Mouse (Mus musculus) spleen, postnatal 14 days (tissue): ENCODE measurements around the gene Armh3.

Source experiments
- DNase-seq, 2 experiments: peaks; one replicate each; pipeline ENCODE4 v3.0.0; 2021 to 2022; ENCODE audit warnings: low spot score in 2 of 2

Gene Armh3

DNA sequence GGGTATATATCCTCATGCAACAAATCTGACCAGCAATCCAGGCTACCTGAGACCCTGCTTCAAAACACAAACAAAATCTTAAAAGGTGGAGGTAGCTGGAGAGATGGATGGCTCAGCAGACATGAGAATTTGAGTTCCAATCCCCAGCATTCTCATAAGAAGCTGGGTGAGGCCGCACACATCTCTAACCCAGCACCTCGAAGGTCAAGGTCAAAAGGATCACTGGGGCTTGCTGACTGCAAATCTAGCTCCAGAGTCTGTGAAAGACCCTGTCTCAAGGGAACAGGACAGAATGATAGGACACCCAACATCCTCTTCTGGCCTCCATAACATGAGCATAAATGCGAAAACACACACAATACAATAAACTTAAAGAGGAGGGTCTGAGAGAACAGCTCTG is 7.1 kb downstream of the Armh3 start:
- no peak for DNase-seq

DNA sequence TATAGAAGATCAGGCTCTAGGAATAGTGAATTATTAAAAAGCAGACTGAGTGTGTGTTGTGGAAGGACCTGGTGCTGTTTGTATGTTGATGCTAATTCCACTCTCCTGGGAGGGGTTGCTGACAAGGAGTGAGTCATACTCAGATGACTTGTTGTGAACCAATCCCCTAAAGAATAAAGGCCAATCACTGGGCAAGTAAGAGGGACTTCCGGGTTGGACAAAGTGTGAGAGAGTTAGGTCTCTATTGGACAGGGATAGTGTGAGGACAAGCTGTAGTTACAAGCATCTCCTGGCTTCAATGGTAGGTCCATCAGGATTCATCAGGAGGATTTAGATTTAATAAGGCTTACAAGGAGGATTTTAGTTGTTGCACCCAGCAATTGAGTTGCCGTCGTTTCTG is 10.1 kb downstream of the Armh3 start:
- DNase-seq, result no peak

DNA sequence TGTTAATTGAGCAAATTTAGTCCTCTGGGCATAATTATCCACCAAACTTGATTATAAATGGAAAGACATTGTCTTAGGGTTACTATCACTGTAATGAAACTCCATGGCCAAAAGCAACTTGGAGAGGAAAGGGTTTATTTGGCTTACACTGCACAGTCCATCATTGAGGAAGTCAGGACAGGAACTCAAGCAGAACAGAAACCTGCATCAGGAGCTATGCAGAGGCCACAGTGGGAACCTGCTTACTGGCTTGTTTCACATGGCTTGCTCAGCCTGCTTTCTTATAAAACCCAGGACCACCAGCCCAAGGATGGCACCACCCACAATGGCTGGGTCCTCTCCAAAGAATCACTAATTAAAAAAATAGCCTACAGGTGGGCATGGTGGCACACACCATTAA is 13.9 kb downstream of the Armh3 start:
- DNase-seq, result no peak

DNA sequence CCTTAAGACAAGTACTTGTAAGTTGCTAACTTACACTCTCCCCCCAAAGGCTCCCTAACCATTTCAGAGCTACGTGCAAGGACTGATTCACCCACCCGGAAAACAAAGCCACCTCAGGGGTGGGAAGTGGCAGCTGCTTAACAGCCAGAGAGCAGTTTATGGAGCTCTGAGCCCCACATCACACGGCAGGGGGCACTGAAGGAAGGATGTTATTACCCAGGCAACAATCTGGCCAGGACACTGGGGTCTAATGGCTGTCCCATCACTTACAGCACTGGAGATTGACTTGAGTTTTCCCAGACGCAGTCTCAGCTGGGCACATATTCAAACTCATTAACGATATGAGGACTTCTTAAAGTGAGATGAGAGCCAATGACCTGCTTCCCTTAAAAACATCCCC is 37.5 kb downstream of the Armh3 start:
- no peak for DNase-seq

DNA sequence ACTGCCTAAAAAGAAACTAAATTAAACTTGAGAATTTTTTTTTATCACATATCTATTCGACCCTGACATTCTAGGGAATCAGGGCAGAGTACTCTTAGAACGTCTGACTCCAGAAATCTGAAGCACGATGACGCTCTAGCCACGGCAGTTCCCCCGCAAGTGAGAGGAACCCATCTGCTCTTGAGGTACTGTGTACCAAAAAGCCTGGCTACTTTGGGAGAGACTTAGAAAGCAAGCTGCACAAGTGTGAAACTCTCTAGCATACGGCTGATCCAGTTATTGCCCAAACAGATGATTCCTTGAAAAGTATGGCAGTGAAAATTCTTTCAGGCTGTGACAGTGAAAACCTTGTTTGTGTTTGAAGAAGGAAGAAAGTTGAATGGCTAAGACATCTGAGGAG is 41.6 kb downstream of the Armh3 start:
- no peak for DNase-seq

DNA sequence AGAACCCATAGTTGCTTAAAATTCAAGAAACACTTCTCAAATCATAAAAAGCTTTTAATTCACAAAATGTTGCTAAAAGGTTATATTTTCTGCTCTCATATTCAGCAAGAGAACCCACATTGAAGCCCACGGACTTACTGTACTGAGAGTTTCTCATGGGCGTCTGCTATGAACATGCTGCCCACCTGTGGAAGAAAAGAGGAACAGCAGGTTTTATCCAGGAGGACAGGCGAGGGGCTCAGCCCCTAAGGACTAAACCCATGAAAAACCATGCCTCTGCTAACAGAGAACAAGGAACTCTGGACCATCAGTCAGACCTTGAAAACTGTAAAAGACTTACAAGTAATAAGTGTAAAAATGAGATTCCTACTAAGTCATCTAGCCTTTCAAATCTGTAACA is 45.0 kb downstream of the Armh3 start:
- DNase-seq, result no peak

DNA sequence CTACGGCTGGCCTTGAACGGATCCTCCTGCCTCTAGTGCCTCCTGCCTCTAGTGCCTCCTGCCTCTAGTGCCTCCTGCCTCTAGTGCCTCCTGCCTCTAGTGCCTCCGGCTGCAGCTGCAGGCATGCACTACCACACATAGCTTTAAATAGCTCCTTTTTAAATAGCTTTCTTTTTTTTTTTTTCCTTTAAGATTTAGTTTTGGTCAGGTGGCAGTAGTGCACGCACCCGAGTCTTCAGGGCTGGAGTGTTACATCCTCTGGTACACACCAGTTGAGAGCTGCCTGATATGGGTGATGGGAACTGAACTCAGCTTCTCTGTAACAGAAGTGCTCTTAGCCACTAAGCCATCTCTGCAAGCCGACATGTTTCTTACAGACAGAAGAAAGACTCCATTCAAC is 49.1 kb downstream of the Armh3 start:
- no peak for DNase-seq

DNA sequence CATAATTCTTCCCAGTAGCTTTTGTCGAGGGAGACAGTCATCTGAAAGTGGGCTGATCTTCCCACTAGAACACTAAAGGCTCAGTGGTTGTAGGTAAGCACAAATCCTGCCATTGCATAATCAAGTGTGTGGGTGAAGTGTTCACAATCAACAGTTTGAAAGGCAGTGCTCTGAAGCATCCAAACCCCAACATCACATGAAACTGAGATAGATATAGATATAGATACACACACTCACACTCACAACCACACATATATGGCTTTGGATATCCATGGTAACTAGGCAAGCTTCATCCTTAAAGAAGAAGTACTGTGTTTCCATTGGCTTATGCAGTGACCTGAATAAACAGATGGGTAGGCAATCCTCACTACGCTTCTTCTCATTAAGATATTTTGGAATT is 50.5 kb downstream of the Armh3 start:
- no peak for DNase-seq

DNA sequence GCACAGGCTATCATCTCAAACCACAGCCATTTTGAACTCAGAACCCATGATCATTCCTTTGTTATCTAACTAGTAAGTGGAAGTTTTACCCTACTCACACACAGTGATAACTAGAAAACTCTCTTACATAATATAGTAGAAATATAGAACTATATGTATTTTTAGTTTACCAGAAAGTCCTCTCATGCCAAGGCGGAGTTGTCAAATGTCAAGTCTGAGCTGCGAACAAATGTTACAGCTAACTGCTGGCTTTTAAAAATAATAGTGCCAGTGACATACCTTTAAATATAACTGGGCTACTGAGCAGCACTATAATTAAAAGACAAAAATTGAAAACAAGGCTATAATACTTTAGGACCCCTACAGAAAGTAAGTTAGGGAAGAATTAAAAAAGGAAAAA is 51.0 kb downstream of the Armh3 start:
- DNase-seq, result no peak

DNA sequence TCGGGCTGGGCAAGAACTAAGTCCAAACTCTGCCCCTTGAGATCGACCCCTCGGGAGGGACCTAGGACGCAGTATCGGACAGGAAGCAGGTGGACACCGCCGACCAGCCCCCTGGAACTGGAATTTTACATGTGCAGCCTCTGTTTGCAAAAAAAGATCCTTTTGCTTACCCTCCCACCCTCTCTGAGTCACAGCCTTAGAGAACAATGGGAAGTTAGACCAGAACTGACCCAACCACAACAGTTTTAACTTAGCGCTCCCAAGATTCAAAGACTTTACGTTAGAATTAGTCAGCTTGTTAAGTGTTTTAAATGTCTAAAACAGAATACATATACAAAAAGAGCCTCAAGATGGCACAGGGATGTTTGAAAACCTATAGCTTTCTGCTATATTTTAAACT is 51.7 kb downstream of the Armh3 start:
- no peak for DNase-seq

DNA sequence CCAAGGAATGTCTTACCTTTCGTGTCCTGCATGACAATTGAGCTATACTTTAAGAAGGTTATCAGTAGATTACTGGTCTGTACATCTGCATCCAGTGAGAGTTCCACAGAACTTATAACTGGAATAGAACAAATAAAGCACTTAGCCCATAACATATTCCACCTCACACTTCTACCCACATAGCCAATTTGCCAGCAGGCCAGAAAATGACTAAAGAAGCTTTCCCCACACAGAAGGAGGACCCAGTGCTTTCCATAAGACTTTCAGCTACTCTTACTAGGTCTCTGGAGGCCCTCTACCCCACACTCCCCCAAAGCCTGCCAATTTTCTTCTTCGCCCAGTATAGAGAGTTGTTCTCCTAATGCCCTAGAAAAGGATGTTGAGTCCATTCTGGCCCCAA is 52.3 kb downstream of the Armh3 start:
- no peak for DNase-seq

DNA sequence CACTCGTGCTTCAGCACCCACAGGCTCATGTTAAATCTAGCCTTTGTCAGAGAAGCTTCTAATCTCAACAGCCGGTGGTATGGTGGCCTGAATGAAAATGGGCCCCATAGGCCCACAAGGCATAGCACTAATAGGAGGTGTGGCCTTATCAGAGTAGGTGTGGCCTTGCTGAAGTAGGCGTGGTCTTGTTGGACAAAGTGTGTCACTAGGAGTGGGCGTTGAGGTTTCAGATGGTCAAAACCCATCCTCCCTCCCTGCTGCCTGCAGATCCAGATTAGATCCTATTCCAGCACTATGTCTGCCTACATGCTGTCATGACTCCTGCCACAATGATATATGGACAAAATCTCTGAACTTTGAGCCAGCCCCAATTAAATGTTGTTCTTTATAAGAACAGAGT is 54.5 kb downstream of the Armh3 start:
- no peak for DNase-seq

DNA sequence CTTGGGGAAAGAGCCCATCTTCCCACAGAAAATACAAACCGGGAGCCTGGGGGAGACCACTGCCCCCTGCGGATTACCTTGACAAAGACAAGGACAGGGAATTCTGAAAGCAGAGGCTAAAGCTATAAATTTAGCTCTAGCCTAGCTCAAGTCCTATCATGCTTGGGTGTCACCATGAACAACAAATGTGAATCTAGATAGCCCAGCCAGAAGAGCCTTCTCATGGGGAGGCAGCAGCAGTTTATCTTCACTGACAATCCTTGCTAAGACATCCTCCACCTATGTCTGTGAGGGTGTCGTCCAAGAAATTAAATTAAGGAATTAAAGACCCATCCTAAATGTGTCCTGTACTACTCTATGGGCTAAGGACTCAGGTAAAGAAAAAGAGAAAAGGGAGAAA is 60.2 kb downstream of the Armh3 start:
- DNase-seq, result no peak

DNA sequence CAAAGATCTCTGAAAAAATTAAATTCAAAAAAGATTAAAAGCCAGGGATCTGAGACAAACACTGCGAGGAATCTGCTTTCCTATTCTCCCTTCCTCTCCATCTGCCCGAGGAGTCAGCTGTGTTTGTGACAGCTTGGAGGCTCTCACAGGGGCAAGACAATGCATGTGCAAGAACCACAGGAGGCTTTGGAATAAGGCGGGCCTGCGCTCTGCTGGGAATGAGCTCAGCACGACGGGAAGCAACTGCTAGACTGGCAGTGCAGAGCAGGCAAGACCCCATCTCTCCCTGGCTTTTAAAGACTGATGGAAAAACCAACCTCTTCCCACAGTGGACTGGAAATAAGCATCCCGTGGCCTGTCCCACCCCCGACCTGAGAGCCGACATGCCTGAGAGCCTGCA is 60.8 kb downstream of the Armh3 start:
- no peak for DNase-seq

DNA sequence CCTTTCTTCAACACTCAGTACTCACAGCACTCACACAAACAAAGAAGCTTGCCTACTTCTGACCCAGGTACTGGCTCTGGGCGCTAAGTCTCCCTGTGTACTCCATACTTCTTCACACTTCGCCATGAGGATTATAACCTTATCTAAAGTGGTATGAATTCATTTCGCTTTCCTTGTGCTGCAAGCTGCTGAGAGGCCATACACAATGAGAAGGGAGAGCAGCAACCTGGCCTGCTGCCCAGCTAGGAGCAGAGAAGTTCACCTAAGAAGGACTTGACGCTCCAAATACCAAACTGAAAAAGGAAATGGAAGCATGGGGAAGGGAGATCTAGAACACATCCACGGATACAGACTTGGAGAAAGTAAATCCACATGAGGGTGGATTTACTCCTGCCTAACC is 71.1 kb downstream of the Armh3 start:
- no peak for DNase-seq

DNA sequence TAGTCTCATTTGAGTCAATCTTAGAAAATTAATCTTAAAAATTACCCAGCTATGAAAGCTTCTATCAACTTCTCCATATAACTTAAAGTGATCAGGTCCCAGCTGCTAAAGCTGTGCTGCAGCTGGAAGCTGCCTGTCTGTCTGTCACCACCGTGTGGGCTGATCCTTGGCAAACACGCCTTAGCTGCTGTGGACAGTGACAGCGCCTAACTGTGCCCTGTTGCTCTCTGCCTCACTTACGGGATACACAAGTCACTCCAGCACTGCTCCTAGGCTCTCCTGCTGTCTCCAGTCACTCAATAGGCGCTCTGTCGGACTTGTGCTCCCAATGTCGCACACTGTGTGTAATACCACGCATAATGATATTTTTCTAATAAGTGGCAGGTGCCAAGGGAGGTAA is 71.9 kb downstream of the Armh3 start:
- DNase-seq, result no peak

DNA sequence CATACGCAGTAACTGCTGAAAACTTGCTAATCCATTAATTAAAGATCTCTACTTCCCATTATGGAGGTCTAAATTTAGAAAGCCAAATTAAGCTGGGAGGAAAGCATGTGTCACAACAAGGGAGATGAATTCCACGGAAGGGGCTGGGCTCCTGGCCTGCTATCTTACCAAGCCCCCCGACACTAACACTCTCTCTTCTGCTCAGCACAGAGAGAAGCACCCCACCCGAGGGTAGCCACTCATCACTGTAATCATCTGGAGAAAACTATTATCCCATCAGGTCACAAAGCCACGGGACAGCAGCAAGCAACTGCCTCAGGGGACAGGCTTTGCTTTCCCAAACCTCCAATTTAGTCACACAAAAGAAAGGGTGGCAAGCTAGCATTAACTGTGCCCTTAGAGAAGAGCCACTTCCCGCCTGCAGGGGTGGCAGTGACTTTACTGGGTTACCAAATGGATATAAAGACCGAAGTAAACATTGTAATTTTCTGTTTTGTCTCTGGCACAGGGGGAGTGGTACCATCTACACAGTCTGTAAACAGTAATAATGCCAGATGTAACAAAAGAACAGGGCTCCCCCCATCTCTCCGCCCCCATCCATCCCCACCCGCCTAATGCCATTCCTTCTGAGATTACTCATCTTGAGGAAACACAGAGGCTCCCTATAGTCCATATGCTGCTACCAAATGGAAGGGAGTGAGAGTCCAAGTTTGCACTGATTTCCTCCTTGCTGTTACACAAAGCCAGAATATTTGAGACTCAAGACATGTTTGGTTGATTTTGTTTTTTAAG is 77.8 kb downstream of the Armh3 start:
- DNase-seq, result no peak

DNA sequence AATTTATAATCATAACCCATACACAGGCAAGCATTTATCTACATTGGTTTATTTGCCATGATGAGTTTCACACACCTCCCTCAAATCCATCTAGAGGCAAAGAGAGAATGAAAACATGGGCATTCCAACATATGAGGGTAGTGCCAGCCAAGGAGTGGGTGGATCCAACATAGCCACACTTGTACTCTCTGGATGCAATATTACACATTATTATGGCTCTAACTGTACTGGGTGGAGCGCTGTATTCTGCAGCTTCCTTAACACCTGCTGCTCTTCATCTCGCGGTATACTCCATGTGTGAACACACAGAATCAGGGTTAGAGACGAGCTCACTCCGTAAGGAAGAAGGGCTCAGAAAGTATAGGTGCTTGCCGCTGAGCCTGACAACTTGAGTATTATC is 79.9 kb downstream of the Armh3 start:
- DNase-seq, result no peak

DNA sequence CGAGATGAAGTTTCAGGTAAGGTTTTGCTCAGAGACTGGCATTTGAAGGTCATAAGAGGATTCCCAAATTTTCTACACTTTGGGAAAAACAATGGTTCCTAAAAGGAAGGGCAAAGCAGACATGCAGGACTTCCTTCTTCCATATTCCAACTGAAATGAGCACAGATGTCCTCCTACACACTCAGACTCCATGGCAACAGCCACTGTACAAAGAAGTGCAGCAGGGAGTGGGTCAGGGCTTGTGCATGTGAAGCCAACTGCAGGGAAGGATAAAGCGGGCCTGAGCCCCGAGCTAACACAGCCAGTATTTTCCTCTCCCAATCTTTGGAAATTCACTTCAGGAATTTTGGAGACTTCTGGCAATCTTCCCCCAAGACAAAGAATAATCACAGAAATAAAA is 80.4 kb downstream of the Armh3 start:
- no peak for DNase-seq

DNA sequence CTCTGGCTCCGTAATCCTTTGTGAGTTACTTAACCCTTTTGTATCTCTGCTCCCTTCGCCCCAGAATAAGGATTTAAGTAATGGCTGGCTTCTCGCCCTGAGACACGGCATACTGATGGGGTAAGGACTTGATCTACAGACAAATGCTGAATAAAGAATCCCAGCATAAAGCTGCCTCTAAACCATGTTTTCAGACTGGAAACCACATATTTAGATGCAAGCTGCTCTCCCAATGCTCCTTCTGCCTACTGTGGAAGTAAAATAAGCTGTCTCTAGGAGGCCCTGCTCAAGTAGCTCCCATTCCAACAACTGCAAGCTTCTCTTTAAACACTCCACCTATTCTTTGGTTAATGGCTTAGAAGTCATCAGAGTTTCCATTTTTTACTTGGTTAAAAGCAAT is 81.8 kb downstream of the Armh3 start:
- DNase-seq, result no peak

DNA sequence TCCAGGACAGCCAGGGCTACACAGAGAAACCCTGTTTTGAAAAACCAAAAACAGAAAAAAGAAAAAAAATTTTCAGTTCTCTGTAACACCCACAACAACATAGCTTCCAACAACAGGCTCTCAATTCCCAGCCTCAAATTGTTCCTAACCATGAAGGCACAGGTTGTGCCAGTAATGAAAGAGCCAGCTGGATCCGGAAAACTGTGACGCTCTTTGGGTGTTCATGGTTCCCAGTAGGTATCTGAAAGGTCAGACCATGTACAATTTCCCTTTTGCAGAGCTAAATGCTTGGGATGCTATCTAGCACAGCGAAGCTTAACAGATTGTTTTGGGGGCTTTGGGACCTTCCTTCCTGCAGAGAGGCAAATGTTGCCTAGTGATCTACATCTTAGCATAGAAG is 82.3 kb downstream of the Armh3 start:
- DNase-seq, result no peak

DNA sequence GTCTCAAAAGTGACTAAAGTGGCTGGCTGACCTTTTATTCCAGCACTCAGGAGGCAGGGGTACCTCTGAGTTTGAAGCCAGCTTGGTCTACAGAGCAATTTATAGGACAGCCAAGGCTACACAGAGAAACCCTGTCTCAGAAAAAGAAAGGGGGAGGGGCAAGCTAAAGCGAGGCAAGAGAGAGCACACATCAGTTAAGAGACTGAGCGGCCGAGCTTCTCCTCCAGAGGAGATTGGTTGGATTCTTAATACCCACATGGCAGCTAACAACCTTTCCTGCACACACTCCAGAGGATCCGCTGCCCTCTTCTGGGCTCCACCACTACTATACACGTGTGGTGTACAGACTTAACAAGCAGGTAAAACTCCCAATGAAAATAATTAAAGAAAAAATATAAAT is 85.3 kb downstream of the Armh3 start:
- no peak for DNase-seq

DNA sequence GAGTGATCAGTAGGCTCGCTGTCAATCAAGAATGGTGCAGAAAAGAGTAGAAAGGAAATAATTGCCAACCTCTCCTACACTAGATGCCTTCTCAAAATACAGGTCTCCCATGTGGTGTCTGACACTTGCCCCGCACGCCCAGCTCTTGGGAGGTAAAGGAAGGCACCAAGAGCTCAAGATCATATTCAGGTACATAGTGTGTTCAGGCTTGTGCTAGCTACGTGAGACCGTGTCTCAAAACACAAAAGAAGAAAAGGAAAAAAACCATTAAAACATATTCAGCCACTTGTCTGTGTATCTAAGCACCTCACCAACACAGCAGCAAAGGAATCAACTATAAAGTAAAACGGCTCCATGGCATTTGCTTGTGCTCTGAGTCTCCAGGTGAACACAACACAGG is 85.9 kb downstream of the Armh3 start:
- no peak for DNase-seq

DNA sequence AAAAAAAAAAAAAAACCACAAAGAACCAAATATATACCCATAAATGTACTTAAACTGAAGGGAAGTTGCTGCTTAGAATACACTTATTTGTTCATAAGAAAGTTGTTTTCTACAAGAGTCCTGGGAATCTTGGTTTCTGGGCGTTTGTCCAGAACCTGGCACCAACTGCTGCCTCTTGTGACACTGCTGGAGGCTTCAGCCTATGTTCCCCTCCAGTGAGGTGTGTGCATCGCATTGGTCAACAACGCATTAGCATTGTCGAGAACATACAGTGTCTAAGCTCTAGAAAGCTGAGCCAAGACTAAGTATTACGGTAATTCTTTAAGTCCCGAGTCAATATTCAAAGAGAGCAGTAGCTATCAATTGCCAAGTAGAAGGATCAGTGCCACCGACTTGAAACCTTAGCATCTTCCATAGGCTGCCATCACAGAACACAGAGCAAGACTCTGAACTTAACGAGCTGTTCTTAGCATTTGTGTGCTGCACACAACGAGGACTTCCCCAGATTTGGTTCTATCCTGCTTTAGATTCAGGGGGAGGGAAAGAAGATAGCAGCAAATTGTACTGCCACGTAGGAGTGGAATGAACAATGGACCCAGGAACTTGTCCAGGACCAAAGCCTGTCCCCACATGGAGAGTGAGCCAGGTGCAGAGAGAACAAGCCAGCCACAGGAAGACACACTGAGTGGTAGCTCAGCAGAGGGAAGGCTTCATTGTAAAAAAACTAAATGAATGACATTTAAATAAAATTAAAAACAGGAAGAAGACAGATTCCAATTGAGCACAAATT is 86.9 kb downstream of the Armh3 start:
- no peak for DNase-seq
